ENCODE assay signal across 8 mouse cellular contexts in the genomic region with DNA sequence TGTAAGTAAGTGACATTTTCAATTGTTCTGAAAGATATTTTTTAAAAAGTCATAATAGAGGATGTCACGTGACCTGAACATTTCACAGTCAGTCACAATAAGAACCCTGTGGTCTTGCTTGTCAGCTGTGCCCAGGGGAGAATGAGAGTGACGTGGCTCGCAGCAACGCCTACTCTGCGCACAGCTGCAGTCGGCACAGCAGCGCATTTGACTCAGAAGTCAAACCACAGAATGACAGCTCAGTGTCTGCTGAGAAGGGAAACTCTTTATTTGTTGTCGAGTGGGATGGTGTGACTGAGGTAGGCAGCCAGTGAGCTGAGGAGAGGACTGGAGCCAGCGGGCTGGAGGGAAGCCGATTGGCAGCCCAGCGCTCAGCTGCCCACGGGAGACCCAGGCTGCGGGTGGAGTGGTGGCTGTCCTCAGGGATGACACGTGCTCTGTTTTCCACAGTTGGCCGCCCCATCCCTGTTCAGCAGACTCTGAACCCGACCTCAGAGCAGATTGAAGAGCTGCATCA. TPM values are rescaled to one million over a fixed set of nuclear protein-coding genes. Genes with fewer than 3 reads are reported as not detected.
DNase-seq lines count a peak whose midpoint lies in the region; ATAC-seq lines count a peak whose summit lies in the region.

No protein-coding gene starts in this region.

- H3K4me1 ChIP-seq in hindbrain, embryonic 14.5 days (replicated peaks; ENCODE audit: control insufficient read depth, insufficient read depth, low read length), result peaks cover 13% of the 10 kb centered on the region

- H3K9ac ChIP-seq in hindbrain, embryonic 14.5 days, result peak overlapping the region; percentile 54

- peak; percentile 25 for DNase-seq in ZHBTc4 (ENCODE audit: low read depth, low spot score)
- DNase-seq in cerebellum, postnatal 14 days, result peak; percentile 74 to 76
- DNase-seq in frontal cortex, postnatal 36 days (ENCODE audit: low spot score in 2 of 2), result peak; percentile 86 to 89
- peak; percentile 64 for DNase-seq in hindbrain, embryonic 14.5 days (ENCODE audit: low spot score)
- peak; percentile 80 to 82 for DNase-seq in layer of hippocampus, postnatal 36 days
- DNase-seq in lung, postnatal 14 days, result peak; percentile 55
- peak; percentile 16 for DNase-seq in retina, postnatal 7 days (ENCODE audit: low read depth, low spot score)
- DNase-seq in thymus, postnatal 4 days, result peak; percentile 80

- H3K4me3 ChIP-seq in hindbrain, embryonic 14.5 days (replicated peaks; ENCODE audit: low read length), result peak overlapping the region; percentile 30

- H3K36me3 ChIP-seq in hindbrain, embryonic 14.5 days (replicated peaks; ENCODE audit: control insufficient read depth, insufficient read depth), result no peaks in the 10 kb centered on the region

- WGBS in hindbrain, embryonic 14.5 days, result 11% methylated on average over 16 of the region's 16 CpGs

- no peaks in the 10 kb centered on the region for H3K9me3 ChIP-seq in hindbrain, embryonic 14.5 days (ENCODE audit: control insufficient read depth, low read length)

- no peaks in the 10 kb centered on the region for H3K27me3 ChIP-seq in hindbrain, embryonic 14.5 days (ENCODE audit: control insufficient read depth, insufficient read depth, low read length)

- H3K27ac ChIP-seq in hindbrain, embryonic 14.5 days, result peak overlapping the region; percentile 69

- H3K4me2 ChIP-seq in hindbrain, embryonic 14.5 days (replicated peaks), result peak overlapping the region; percentile 56

- ATAC-seq in hindbrain, embryonic 14.5 days (ENCODE audit: low FRiP score), result peak; percentile 93

RNA-seq across cellular contexts. Expression of gene BC035947, which starts 25.6 kb away (rescaled TPM):
- 1.2 and 1.5 TPM in 2 replicates for polyA plus RNA-seq in hindbrain, embryonic 14.5 days (2014; fragmentation: Nextera tagmentation; extraction: Ambion mirVana)
- total RNA-seq in layer of hippocampus, postnatal 36 days (2021), result under 1 TPM; 0.25 to 0.60 TPM

RNA-seq across cellular contexts. Expression of gene Mogat1, which starts 26.8 kb away (rescaled TPM):
- polyA plus RNA-seq in hindbrain, embryonic 14.5 days (2014; fragmentation: Nextera tagmentation; extraction: Ambion mirVana), result 0.23 and 0.64 TPM in 2 replicates
- not detected for total RNA-seq in layer of hippocampus, postnatal 36 days (2021)

RNA-seq across cellular contexts. Expression of gene Farsb, which starts 48.9 kb away (rescaled TPM):
- polyA plus RNA-seq in hindbrain, embryonic 14.5 days (2014; fragmentation: Nextera tagmentation; extraction: Ambion mirVana), result 164 and 180 TPM in 2 replicates
- total RNA-seq in layer of hippocampus, postnatal 36 days (2021), result 10 to 100 TPM; 70.0 to 71.8 TPM

Comparison
In these comparisons a context has a peak if more than half of its experiments do, and no peak if none do; other contexts are left out.
1. Peak in every context shown above with its lines: DNase-seq, ATAC-seq, H3K4me3 ChIP-seq and H3K27ac ChIP-seq.
2. DNase-seq: peak in every context shown above with its lines; median percentile 88 in frontal cortex, postnatal 36 days; 81 in layer of hippocampus, postnatal 36 days; 80 in thymus, postnatal 4 days; 75 in cerebellum, postnatal 14 days; 64 in hindbrain, embryonic 14.5 days; 55 in lung, postnatal 14 days; 25 in ZHBTc4; 16 in retina, postnatal 7 days.